Mouse (Mus musculus) olfactory bulb, adult 2 months (tissue): ENCODE results near the gene H2-Q1.

Experiments
- CTCF ChIP-seq: fragments of 200-500 bp; IDR thresholded peaks from 2 replicates; pipeline ENCODE4 v1.5.1; 2012; ENCODE audit warnings: low read depth, mild to moderate bottlenecking, low read length, moderate library complexity; ENCODE audit not compliant: insufficient read depth
- POLR2A ChIP-seq: fragments of 200-500 bp; IDR thresholded peaks from 2 replicates; pipeline ENCODE4 v1.6.1; 2012; ENCODE audit warnings: mild to moderate bottlenecking, low read depth, low read length, moderate library complexity; ENCODE audit not compliant: insufficient read depth

GRCm38 (mm10) chr17:35272249-35272648, 48.0 kb upstream of the H2-Q1 start:
- TF ChIP-seq CTCF: no peak
- no peak for TF ChIP-seq POLR2A
